Mouse (Mus musculus) neural tube, embryonic 14.5 days (tissue): ENCODE measurements around the gene Dcaf8. TPM values are rescaled to one million over a fixed set of nuclear protein-coding genes. Genes with fewer than 3 reads are reported as not detected.
"Not testable (repeated sequence)": the region's sequence is repeated elsewhere in the genome, so short reads cannot be mapped to it uniquely, and the experiment has no call there.

ENCODE experiments used
- ATAC-seq: fragments of 200-750 bp; cut with Nextera tagmentation; 2 replicates; pipeline ENCODE4 v1.8.0; 2017; ENCODE audit warnings: low read depth, mild to moderate bottlenecking, moderate TSS enrichment, moderate library complexity
- H3K27ac ChIP-seq: fragments of 300-500 bp; sonication (generic); 2 replicates; pipeline ENCODE4 v1.5.1; 2014; ENCODE audit warnings: low read depth, mild to moderate bottlenecking, control low read depth, low read length, moderate library complexity, mixed read lengths
- H3K27me3 ChIP-seq: fragments of 300-500 bp; sonication (generic); 2 replicates; pipeline ENCODE4 v1.6.1; 2014; ENCODE audit warnings: low read length; ENCODE audit not compliant: control insufficient read depth, insufficient read depth
- H3K36me3 ChIP-seq: fragments of 300-500 bp; sonication (generic); 2 replicates; pipeline ENCODE4 v1.6.1; 2014; ENCODE audit warnings: low read length, mixed read lengths; ENCODE audit not compliant: control insufficient read depth, insufficient read depth
- H3K4me1 ChIP-seq: fragments of 300-500 bp; sonication (generic); 2 replicates; pipeline ENCODE4 v1.6.1; 2014; ENCODE audit warnings: low read length; ENCODE audit not compliant: control insufficient read depth, insufficient read depth
- H3K4me2 ChIP-seq: fragments of 300-500 bp; sonication (generic); 2 replicates; pipeline ENCODE4 v1.6.1; 2014; ENCODE audit warnings: mild to moderate bottlenecking, low read depth, low read length, control low read depth
- H3K4me3 ChIP-seq: fragments of 300-500 bp; sonication (generic); 2 replicates; pipeline ENCODE4 v1.5.1; 2014; ENCODE audit warnings: low read depth, low read length, control low read depth, mixed read lengths
- H3K9ac ChIP-seq: fragments of 300-500 bp; sonication (generic); replicated peaks from 2 replicates; pipeline ENCODE4 v1.6.1; 2014; ENCODE audit warnings: low read depth, mild to moderate bottlenecking, control low read depth, low read length, mixed read lengths
- H3K9me3 ChIP-seq: fragments of 300-500 bp; sonication (generic); 2 replicates; pipeline ENCODE4 v1.6.1; 2016; ENCODE audit warnings: low read length; ENCODE audit not compliant: control insufficient read depth
- WGBS: fragments of 180-500 bp; shearing (Covaris S2); extraction: QIAGEN DNeasy Blood & Tissue Kit; methylation state at CpG from one replicate; pipeline ENCODE4 v1.1.7; 2014; 5-methylcytosine and 5-hydroxymethylcytosine counted together
- polyA plus RNA-seq: library from polyadenylated mRNA; unstranded; fragments of >200 nt; fragmentation: Nextera tagmentation; extraction: Ambion mirVana; gene quantifications from 2 replicates; pipeline ENCODE4 v1.2.1, GENCODE M21; 2014

The Dcaf8 gene
- polyA plus RNA-seq, 1 experiment from 2014 or later, result 72.3 TPM

DNA sequence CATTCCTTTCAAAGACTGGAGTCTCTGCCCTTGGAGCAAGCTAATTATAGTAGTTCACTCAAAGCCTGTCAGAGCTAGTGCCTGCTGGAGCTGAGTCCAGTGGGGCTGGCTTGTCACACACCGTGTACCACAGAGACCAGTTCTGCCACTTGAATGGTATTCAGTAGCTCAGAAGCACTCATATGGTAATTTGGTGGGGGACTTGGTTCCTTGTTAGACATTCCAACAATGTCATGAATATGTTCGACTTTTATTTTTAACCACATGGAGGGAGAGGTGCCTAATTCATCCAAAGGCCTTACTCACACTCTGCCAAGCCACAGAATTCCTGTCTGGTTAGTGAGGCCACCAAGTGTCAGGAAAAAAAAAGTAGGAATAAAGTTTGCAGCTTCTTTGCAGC, 94.5 kb downstream of the Dcaf8 start:
- ATAC-seq, result peak; percentile 75; the same call in 1 of the 2 replicates
- WGBS, result 25% methylated on average over 2 of the region's 2 CpGs
- Histone ChIP-seq H3K4me3 (no peak overlapping the region), H3K4me1 (no peaks in the 10 kb centered on the region), H3K9ac (no peak overlapping the region), H3K27me3 (no peaks in the 10 kb centered on the region), H3K4me2 (no peak overlapping the region), H3K9me3 (no peaks in the 10 kb centered on the region), H3K36me3 (no peaks in the 10 kb centered on the region), H3K27ac (no peak overlapping the region)

DNA sequence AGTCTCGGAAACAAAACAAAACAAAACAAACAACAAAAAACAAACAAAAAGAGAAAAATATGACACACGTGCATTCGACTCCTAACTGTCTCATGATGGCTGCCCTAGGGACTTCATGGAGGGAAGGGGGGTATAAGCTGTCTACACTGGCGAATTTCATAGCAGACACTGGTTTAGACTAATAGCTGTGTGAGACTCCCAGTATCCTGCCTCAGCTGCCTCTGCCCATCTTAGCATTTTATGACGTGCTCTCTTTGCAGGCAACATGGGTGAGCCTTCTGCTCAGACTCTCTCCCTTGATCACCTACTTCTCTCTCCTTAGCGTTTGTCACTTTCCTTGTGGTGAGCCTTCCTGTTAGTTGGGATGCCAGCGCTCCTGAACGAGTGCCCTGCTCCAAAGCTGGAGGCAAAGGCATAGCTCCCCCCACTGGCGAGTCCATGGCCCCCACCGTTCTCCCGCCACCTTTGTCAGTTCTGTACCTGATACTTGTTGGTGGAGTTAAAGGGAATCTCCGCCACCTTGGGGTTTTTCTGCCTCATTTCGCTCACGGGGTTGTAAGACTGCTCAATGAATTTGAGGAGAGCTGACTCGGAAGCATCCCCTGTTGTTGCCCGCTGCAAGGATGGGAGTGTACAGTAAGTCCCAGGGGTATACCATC, 95.8 kb downstream of the Dcaf8 start:
- H3K27ac ChIP-seq, result no peak overlapping the region
- H3K4me3 ChIP-seq, result no peak overlapping the region
- H3K4me1 ChIP-seq, result no peaks in the 10 kb centered on the region
- H3K27me3 ChIP-seq, result no peaks in the 10 kb centered on the region
- ATAC-seq, result no peak
- H3K9ac ChIP-seq, result no peak overlapping the region
- WGBS, result 31% methylated on average over 16 of the region's 16 CpGs
- H3K4me2 ChIP-seq, result no peak overlapping the region
- no peaks in the 10 kb centered on the region for H3K36me3 ChIP-seq
- H3K9me3 ChIP-seq, result no peaks in the 10 kb centered on the region

GRCm38 (mm10) chr1:172244645-172245044, 96.8 kb downstream of the Dcaf8 start:
- ATAC-seq, H3K27ac ChIP-seq, H3K4me3 ChIP-seq, H3K9me3 ChIP-seq, H3K36me3 ChIP-seq, H3K4me2 ChIP-seq, H3K9ac ChIP-seq, H3K27me3 ChIP-seq, H3K4me1 ChIP-seq: not testable (repeated sequence)
- 47% methylated on average over 23 of the region's 23 CpGs for WGBS

Other genes with a start within 250 kb of the Dcaf8 start
- gene Slamf6, start 230.6 kb upstream of the Dcaf8 start, polyA plus RNA-seq, result 0.13 TPM in 1 of 2 replicates, not detected in the other
- 50.9 and 52.2 TPM in 2 replicates for gene Vangl2, start 119.6 kb upstream of the Dcaf8 start, polyA plus RNA-seq
- 3.3 and 3.6 TPM in 2 replicates for gene Nhlh1, start 90.5 kb upstream of the Dcaf8 start, polyA plus RNA-seq
- 140 and 206 TPM in 2 replicates for gene Copa, start 65.6 kb upstream of the Dcaf8 start, polyA plus RNA-seq
- 115 and 127 TPM in 2 replicates for gene Ncstn, start 65.3 kb upstream of the Dcaf8 start, polyA plus RNA-seq
- gene Pex19, start 21.3 kb upstream of the Dcaf8 start, polyA plus RNA-seq, result 151 and 156 TPM in 2 replicates
- gene Pea15a, start 58.7 kb downstream of the Dcaf8 start, polyA plus RNA-seq, result 350 and 391 TPM in 2 replicates
- gene Casq1, start 71.8 kb downstream of the Dcaf8 start, polyA plus RNA-seq, result 1.4 and 1.6 TPM in 2 replicates
- not detected in 2 replicates for gene Atp1a4, start 110.3 kb downstream of the Dcaf8 start, polyA plus RNA-seq
- gene Igsf8, start 113.6 kb downstream of the Dcaf8 start, polyA plus RNA-seq, result 66.2 and 72.2 TPM in 2 replicates
- 23.6 and 27.9 TPM in 2 replicates for gene Atp1a2, start 150.0 kb downstream of the Dcaf8 start, polyA plus RNA-seq
- gene Kcnj9, start 181.2 kb downstream of the Dcaf8 start, polyA plus RNA-seq, result 1.3 and 2.7 TPM in 2 replicates
- gene Kcnj10, start 193.1 kb downstream of the Dcaf8 start, polyA plus RNA-seq, result 2.3 and 2.6 TPM in 2 replicates
- gene Pigm, start 228.5 kb downstream of the Dcaf8 start, polyA plus RNA-seq, result 5.2 and 6.1 TPM in 2 replicates